Mouse (Mus musculus): ENCODE data around the gene Ehd1.
A peak's percentile ranks its signal among the peaks of the same experiment; 100 is the strongest.

Ehd1 gene

DNA sequence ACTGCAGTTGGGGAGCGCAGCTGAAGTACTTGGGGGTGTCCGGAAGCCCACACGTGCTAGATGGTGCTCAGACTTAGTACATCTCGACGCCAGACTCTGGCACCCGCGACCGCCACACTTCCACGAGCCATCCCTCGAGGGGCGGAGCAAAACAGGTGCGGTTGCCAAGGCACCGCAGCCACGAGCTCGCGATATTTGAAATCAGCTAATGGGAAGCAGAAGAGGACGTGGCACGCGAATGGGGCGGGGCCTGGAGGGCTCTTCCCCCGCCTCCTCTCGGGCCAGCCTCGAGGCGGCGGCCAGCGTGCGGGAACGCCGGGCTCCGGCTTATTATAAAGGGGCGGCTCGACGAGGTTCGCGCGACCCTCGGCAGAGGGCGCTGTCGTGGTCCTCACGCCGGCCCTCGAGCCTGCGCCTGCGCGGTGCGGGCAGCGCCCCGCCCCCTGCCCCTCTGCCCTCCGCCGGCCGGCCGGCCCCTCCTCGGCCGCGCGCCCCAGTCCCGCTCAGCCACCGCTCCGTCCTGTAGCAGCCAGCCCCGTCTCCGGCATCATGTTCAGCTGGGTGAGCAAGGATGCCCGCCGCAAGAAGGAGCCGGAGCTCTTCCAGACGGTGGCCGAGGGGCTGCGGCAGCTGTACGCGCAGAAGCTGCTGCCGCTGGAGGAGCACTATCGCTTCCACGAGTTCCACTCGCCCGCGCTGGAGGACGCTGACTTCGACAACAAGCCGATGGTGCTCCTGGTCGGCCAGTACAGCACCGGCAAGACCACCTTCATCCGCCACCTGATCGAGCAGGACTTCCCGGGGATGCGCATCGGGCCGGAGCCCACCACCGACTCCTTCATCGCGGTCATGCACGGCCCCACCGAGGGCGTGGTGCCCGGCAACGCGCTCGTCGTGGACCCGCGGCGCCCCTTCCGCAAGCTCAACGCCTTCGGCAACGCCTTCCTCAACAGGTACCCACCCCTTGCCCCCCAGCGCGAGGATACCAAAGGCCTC lies at the start of gene Ehd1:
Gene Ehd1, plus strand, starts transcription at position 300 of the 996 bp plus-strand sequence.
- DNase-seq: peak; percentile 98

DNA sequence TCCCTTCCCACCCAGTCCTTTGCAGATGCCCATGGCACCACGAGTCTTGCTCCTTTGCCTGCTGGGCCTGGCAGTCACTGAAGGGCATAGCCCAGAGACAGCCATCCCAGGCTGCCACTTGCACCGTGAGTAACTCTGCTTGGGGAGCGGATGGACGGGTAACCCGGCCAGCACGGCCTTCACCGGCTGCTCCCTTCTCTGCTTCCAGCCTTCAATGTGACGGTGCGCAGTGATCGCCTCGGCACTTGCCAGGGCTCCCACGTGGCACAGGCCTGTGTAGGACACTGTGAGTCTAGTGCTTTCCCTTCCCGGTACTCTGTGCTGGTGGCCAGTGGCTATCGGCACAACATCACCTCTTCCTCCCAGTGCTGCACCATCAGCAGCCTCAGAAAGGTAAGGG lies 49.8 kb upstream of the Ehd1 start:
- DNase-seq: peak; percentile 24

DNA sequence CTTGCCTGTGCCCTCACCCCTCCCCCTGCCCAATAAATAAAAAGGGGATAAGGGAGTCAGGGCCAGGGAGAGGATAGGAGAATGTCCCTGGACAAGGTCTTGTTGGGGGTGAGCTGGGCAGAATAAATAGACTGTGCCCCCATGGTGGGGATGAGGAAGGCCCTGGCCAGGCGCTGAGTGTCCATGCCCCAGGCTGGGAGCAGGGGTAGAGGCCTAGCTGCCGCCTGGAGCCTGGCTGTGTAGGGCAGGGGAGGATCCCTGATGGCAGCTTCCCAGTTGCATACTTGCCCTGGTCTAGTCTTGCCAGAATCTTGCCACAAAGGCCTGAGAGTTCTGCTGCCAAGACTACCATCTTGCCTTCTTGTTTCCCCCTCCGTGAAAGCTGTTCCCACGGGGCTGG lies 48.7 kb upstream of the Ehd1 start:
- DNase-seq: peak; percentile 41

DNA sequence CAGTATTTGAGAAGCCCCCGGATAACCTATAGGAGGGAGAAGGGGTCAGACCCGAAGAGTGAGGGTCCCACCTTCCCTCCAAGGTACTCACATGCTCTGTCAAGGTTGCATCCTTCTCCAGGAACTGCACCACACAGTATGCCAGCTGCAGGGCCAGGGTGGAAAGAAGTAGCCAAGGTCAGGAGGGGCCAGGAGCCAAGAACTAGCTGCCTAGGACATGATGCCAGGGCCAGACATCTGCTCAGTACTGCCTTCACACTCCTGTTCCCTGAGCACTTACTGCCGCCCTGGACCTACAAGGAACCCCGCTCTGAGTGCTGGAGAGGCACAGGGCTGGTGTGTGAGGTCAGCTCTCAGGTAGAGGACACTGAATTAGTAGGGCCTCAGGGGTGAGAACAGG lies 46.1 kb upstream of the Ehd1 start:
- DNase-seq: peak; percentile 64

DNA sequence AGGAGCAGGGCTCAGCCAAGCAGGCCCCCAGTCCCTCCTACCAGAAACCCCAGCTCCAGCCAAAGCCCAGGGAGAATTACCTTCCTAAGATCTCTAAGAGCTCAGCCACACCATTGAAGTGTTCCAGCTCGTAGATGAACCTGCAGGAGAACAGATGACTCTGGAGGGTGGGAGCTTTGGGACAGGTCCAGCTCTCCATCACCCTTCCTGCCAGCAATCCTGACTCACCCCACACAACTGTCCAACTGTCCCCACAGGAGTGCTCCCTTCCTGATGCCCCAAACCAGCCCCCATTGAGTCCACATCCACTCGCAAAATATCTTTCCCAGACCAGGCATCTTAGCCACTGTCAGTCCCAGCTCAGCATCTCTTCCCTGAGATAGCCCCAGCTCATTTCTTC lies 45.5 kb upstream of the Ehd1 start:
- DNase-seq: peak; percentile 44

DNA sequence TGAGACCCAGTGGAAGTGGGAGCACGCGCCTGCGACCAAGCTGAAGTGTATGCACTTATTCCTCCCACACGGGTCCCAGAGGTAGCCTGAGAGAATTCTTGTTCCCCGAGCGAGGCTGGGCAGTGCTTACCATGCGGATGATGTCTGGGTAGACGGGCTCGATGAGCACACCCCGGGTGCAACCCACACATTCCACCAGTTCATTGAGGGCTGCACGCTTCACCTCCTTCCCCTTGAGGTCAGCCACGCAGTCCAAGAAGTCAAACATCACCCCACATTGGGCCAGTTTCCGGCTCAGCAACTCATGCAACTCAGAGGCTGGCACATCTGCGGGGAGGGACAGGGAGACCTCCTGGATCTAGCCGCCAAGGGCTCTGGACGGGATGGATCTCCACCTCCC lies 42.9 kb upstream of the Ehd1 start:
- DNase-seq: peak; percentile 52

DNA sequence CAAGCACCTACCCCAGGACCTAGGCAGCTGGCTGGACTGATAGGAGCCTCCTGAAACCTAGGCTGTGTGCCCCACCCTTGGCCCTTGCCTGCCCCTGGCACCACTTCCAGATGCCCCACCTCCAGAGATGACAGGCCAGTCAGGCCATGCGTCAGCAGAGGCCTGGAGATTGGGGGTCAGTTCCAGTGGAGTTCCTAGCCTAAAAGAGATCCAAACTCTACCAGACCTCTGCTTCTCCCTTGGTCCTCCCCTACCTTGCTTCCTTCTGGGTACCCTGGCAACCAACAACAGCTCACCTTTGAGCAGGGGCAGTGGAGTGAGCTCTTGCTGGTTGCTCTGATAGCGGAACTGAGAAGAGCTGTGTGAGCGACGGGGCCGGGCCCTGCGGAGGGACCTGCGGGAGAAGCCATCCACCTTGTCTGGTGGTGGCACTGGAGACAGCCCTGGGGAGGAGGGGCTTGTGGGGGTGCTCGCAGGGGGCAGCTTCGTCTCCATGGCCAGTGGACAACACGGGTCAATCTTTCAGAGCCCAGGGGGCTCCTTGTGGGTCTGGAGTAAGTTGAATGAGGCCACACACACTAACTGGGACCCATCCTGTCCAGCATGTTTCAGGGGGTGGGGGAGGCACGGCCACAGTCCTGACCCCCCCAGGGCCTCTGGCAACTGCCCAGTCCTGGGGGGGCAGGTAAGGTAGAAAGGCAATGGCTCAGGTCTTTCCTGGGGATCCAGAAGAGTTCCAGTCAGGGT lies 42.0 kb upstream of the Ehd1 start:
- DNase-seq: peak; percentile 76

DNA sequence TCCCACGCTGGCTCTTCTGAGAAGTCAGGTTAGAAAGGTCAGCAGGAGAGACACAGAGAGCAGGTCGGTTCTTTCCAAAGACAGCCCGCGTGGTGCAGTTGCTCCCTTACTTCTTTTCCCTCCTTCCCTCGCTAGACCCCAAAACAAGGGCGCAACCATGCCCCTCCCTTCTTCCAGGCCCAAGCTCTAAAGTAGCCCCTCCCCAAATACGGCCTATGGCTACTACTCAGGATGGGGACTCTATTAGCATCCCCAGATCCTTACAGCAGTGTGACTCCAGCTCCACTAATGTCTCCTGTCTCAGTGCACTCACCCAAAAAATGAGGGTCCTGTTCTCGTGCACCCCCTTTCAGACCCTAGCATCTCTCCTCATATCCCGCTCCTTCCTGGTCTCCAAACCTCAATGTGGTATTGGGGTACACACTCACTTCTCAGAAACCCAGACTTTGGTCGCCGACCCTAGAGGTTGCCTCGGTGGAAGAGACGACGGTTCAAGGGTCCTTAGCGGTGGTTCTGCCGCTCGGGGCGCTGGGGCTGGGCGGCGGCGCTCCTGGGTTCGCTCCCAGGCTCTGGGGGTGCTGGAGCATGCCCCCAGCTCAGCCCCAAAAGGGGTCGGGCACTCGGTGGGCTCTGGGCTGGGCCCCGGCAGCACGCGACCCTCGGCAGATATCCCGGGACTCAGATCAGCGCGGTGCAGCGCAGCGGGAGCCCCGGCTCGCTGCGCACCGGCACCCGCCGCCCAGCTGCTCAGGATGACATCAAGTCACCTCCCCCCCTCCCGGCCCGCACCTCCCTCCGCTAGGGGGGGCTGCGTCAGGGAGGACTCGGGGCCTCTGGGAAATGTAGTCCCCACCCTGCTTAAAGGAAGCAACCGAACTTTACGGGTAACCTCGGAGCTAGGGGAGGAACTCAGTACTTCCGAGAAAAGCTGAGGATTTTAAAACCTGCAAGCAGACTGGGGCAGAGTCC lies 41.2 kb upstream of the Ehd1 start, which contains the start of gene Ppp2r5b:
Gene Ppp2r5b, minus strand, starts transcription at position 789 of the 969 bp plus-strand sequence.
- DNase-seq: peak; percentile 98

DNA sequence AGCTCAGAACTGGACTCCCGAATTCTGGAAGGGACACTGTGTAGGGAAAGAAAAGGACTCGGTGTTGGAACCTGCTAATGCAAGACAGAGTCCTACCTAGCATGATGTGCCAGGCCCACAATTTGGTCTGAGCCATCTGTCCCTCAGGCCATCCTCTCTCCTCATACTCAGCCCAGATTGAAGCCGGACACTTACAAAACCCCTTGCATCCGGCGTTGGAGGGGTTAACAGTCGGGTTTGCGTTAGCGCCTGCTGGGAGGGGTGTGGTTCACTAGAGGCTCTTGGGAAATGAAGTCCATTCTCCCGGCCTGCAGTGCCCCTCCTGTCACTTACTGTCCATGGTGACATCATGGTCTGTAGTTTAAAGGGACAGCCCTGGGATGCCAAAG lies 40.5 kb upstream of the Ehd1 start:
- DNase-seq: peak; percentile 98

DNA sequence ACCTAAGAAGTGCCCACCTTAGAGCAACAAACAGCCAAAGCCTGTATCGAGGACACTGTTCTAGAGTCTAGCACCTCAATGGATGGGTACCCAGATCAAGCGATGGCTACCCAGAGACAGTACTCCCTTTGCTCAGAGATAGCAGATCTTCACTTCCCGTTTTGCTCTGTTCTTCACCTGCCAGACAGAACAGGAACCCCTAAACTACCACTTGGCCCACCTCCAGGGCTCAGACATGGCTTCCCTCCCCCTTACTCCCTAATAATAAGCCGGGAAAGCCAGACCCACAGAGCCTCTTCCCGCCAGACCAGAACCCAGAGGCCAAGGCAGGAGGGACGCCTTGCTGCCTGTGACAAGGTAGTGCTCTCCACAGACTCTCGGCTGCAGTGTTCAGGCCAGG lies 39.7 kb upstream of the Ehd1 start:
- peak; percentile 76 for DNase-seq

DNA sequence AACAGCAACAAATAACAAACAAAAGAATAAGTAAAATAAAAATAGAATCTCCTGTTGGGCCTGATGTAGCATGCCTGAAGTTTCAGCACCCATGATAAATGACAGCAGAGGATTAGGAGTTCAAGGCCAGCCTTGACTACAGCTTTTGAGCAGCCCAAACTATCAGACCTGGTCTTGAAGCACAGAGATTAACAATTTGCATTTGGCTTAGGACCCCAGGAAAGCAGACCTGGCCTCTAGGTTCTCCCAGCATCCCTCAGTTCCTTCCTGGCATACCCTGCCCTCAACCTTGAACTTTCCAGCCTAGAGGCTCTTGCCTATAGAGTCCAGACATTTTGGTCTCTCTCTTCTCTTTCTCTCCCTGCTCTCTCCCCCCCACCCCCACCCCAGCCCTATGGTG lies 37.8 kb upstream of the Ehd1 start:
- DNase-seq: peak; percentile 41

DNA sequence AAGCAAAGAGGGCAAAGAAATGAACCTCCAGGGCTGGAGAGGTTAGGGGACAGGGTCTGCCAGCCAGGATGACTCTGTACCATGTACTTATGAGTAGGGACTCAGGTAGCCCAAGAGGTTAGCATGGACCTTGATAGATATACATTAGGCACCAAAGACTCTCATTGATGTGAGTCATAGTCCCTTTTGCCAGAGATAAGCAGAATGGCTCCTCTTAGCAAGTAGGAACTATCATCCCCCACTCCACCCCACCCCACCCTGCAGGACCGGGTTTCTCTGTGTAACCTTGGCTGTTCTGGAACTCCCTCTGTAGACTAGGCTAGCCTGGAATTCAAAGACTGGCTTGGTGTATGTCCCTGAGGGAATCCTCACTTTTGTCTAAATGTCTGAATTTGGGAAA lies 36.4 kb upstream of the Ehd1 start:
- no peak for DNase-seq

DNA sequence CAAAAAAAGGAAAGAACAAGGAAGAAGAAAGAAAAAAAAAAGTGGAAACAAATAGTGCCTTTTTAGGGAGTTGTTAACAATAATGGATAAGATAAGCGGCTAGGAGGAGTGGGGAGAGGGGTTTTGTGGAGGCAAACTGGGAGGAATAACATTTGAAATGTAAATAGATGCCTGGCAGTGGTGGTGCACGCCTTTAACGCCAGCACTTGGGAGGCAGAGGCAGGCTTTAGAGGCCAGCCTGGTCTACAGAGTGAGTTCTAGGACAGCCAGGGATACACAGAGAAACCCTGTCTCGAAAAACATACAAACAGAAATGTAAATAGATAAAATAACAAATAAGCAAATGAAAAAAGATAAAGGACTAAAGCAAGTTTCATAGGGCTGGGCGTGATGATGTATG lies 35.8 kb upstream of the Ehd1 start:
- no peak for DNase-seq

DNA sequence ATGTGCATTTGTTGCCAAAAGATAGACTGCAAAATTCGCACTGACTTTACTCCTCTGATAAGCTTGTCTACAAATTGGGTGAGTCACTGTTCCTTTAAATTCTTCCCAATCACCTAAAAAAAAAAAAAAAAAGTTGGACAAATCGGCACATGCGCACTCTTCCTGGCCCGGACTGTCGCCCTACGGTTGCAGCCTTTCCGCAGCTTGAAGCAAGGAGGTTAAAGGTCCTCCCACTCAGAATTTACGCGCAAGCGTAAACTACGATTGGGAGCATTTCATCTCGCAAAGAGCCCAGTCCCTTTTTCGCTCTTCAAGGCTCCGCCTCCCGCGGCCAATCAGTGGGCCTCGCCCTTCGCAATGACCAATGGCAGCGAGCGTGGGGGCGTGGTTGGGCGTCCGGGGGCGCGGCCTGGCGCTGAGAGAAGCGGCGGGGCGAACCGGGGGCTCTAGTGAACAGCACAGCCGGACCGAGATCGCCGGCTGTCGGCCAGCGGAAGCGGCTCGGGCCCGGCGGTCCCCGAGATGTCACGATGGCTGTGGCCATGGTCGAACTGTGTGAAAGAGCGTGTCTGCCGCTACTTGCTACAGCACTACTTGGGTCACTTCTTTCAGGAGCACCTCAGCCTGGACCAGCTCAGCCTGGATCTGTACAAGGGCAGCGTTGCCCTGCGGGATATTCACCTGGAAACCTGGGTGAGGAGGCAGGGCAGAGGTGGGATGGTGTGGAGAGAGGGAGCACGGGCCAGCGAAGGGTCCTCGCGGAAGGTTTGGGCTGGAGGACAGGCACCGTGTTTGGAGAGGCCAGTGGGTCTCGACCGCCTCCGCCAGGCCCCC lies 35.0 kb upstream of the Ehd1 start, which contains the start of gene Atg2a:
Gene Atg2a, plus strand, starts transcription at position 395 of the 834 bp plus-strand sequence.
- DNase-seq: peak; percentile 99

DNA sequence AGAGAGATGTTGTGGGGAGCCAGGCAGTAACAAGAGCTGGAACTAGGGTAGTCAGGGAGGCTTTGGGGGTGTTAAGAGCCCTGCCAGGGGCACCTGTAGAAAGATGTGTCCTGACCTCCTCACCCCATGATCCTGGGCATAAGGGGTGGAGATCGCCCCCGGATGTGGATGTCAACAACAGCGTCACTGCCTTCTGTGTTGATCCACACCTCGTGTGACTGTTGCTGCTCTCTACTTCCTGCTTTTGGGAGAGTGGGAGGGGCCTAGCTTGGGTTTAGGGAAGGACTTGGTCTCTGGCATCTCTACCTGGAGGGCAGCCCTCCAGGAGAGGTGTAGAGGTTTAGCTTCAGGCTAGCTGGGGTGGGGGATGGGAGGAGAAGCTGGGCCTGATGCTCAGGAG lies 34.2 kb upstream of the Ehd1 start:
- peak; percentile 70 for DNase-seq

DNA sequence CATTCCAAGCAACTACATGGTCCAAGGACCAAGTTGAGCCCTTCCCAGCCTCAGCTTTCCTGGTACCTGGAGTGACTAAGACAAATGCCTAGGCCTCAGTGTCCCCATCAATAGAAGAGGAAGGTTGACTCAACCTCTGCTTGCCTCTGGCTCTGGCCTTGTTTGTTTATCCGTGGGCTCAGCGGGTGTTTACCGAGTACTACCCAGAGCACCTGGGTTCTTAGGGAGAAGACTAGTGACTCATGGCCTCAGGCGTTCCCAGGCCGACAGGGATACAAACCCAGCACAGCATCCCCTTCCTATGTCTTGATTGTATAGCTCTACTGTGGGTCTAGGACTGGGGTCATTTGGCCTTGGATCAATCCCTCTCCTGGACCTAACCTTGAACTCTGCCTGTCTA lies 33.3 kb upstream of the Ehd1 start:
- no peak for DNase-seq

DNA sequence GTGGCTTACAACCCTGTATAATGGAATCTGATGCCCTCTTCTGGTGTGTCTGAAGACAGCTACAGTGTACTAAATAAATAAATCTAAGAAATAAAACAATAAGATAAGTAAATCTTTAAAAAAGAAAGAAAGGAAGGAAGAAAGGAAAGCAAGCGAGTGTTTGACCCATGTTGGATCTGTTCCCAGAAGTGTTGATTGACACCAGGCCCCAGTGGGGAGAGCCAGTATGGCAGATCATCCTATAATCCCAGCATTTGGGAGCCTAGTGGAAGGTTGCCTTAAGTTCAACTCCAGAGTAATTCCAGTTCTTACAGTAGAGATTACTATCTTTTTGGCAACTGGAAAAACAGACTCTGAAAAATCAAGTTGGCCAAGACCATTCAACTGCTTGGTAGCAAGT lies 30.7 kb upstream of the Ehd1 start:
- no peak for DNase-seq

DNA sequence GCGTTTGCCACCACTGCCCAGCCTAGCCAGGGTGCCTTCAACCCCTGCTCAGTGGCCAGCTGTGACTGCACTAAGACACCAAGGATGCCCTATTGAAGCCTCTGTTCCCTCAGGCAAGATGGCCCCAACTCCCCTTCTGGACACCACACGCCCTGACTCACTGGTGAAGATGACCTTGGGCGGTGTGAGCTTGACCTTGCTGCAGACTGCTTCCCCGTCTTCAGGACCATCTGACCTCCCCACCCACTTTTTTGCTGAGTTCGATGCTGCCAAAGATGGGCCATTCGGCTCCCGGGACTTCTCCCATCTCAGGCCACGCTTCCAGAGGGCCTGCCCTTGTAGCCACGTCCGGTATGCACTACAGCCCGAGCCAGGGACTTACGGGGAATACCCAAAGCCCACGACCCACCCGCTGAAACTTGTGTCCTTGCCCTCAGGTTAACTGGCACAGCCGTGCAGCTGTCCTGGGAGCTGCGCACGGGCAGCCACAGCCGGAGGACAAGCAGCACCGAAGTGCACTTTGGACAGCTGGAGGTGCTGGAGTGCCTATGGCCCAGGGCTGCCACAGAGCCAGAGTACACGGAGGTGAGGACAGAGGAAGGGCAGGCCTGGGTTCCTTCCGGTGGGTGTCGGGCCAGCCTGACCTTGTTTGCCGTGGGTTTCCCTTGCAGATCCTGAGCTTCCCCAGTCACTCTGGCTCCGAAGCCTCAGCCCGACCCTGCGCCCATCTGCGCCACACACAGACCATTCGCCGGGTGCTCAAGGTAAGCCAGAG lies 28.8 kb upstream of the Ehd1 start:
- no peak for DNase-seq

DNA sequence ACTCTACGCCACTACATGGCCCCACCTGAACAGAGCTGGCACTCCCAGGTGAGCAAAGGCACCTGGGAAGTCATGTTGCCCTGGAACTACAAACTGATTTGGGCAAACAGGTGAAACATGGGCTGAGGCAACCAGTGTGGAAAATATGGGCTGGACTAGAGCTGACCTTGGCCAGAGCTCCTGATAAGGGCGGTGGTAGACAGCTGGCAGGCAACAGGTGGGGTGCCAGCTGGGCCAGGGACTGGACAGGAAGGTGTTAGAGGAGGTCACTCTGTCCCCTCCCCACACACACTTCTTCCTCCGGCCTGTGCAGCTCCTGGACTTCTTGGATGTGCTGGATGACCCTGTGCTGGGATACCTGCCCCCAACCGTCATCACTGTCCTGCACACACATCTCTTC lies 23.5 kb upstream of the Ehd1 start:
- DNase-seq: no peak

DNA sequence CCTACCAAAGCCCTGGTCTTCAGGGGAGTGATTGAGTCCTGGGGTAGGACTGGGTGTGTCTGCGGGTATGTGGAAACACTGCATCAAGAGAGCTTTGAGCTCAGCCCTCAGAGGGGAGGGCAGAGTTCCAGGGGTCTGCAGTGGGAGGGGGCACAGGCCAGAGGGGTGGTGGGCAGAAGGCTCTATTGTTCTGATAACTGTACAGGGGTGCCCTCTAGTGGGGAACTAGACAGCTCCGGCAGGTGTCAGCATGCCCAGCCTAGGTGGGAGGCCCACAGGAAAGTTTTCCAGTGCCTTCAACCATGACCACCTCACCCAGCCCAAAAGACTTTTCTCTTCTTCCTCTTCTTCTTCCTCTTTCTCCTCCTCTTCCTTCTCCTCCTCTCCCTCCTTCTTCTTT lies 16.1 kb upstream of the Ehd1 start:
- peak; percentile 60 for DNase-seq

DNA sequence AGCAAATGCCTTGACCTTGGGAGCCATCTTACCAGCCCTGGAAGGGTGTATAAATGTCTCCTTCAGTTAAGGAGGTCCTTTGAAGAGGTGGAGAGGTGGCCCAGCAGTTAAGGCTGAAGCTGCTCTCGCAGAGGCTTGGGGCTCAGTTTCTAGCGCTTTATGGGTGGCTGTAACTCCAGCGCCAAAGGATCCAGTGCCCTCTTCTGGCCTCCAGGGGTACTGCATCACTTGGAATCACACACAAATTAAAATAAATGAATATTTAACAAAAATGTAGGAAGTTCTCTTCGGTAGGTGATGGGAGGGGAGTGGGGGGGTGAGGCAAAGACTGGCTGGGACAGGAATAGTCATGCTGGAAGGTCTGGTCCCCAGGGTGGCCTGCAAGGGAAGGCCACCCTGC lies 15.6 kb upstream of the Ehd1 start:
- no peak for DNase-seq

Data from cerebellum, adult 9-10 months (tissue).